Mouse (Mus musculus): ENCODE data around the gene Gm17093. TPM values are rescaled to one million over a fixed set of nuclear protein-coding genes. Genes with fewer than 3 reads are reported as not detected.

Gene Gm17093
- polyA plus RNA-seq (2017; shearing (Covaris generic)): not detected

DNA sequence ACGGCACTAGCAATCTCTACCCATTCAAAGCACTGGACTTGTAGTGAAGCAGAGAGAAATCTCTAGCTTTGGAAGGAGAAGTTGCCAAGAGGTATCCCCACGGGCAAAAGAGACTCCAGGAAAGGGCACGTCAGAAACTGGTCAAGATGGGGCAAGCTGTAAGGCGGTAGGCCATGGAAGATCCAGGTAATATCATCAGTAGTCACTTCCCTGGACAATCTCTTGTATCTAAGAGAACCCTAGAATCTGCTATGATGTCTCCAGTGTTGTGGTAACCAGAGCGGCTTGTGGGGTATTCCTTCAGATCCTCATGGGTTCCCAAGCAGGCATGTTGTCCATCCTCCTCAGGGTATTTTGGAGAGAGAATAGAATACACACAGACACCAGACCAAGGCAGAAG is at the start of gene Gm17093:
Gene Gm17093 (plus strand): TSS at position 301 of the 400 bp plus-strand sequence.

GRCm38 (mm10) chr14:44492163-44492562 is 25.9 kb upstream of the Gm17093 start, which contains the start of gene BC061237:
TSS of gene BC061237 (plus strand) at chr14:44492463.

Other genes starting within 250 kb of the Gm17093 start
- gene Gm8220, start 232.7 kb upstream of the Gm17093 start, polyA plus RNA-seq (2017; shearing (Covaris generic)): not detected
- not detected for gene Gm5930, start 179.7 kb upstream of the Gm17093 start, polyA plus RNA-seq (2017; shearing (Covaris generic))
- gene Gm8229, start 152.9 kb upstream of the Gm17093 start, polyA plus RNA-seq (2017; shearing (Covaris generic)): not detected
- gene Gm3371, start 107.6 kb upstream of the Gm17093 start, polyA plus RNA-seq (2017; shearing (Covaris generic)): not detected
- gene Gm8232, start 84.6 kb upstream of the Gm17093 start, polyA plus RNA-seq (2017; shearing (Covaris generic)): under 1 TPM in 1 of 2 experiments, not detected in 1; 0.29 TPM
- under 1 TPM in 1 of 2 experiments, not detected in 1; 0.15 TPM for gene BC061237, start 25.8 kb upstream of the Gm17093 start, polyA plus RNA-seq (2017; shearing (Covaris generic))
- gene Gm8247, start 64.9 kb downstream of the Gm17093 start, polyA plus RNA-seq (2017; shearing (Covaris generic)): not detected
- not detected for gene Gm5624, start 109.7 kb downstream of the Gm17093 start, polyA plus RNA-seq (2017; shearing (Covaris generic))
- under 1 TPM in 1 of 2 experiments, not detected in 1; 0.32 TPM for gene Gm8257, start 188.2 kb downstream of the Gm17093 start, polyA plus RNA-seq (2017; shearing (Covaris generic))
- under 1 TPM in 1 of 2 experiments, not detected in 1; 0.96 TPM for gene Gm8267, start 232.1 kb downstream of the Gm17093 start, polyA plus RNA-seq (2017; shearing (Covaris generic))

All from activated CD4-positive, CD25-positive, alpha-beta regulatory T cell (primary cell).